In the genomic region with DNA sequence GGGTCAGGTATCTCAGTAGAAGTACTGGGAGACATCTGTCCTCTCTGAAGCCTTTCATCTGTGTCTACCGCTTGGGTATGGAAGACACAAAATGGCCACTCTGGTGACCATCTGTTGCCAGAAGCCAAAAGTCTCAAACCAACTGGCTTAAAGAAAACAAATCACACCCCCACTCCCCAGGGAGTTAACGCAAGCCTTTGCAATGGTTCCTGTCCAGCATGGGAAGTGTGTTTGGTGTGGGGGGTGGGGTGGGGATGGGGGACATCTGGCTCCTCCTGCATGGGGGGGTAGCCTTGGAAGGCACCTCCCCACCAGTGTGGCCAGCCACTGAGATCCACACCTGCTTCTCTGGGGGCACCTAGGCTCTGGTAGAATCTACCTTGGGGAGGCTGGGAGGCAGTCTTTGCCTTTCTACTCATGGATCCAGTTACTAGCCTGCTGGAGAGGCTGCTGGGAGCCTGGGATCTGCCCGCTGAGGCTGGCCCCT, we compare ENCODE assay signal across 9 mouse cellular contexts. TPM values are rescaled to one million over a fixed set of nuclear protein-coding genes. Genes with fewer than 3 reads are reported as not detected.
A peak's percentile ranks its signal among the peaks of the same experiment; 100 is the strongest.
DNase-seq lines count a peak whose midpoint lies in the region; ATAC-seq and TF ChIP-seq lines count a peak whose summit lies in the region.
"Had no signal": no experiment of that assay in that cellular context is flagged by ENCODE, and none has a peak within 500 bp of the region (broad histone marks: within the 10 kb centered on the region; RNA-seq: fewer than 3 reads in every experiment).

No protein-coding gene starts in this region.

- DNase-seq in liver, postnatal 0 days, result no peak
- no peak for DNase-seq in liver, embryonic 11.5 days (ENCODE audit: low spot score)
- DNase-seq in retina, postnatal 1 day, result peak; percentile 83
- no peak for DNase-seq in cerebellum, adult 2 months
- DNase-seq in urinary bladder, postnatal 14 days (ENCODE audit: low spot score), result no peak
- no peak for DNase-seq in spleen, postnatal 14 days (ENCODE audit: low spot score in 2 of 2)
- DNase-seq: liver had no signal

- TF ChIP-seq CTCF in liver, postnatal 0 days (IDR thresholded peaks at IDR 0.05; ENCODE audit: low read depth), result no peak
- TF ChIP-seq CTCF in intestine, postnatal 0 days (IDR thresholded peaks at IDR 0.05; ENCODE audit: low read depth), result no peak
- no peak for TF ChIP-seq CTCF in cerebellum, adult 2 months (IDR thresholded peaks at IDR 0.05; ENCODE audit: borderline replicate concordance, insufficient read depth, low read depth, low read length)

- no peak for TF ChIP-seq POLR2A in cerebellum, adult 2 months (IDR thresholded peaks at IDR 0.05; ENCODE audit: borderline replicate concordance, insufficient read depth, low read length)

- WGBS in liver, postnatal 0 days (ENCODE audit: insufficient replicate concordance), result 62% methylated on average over 3 of the region's 3 CpGs
- WGBS in liver, embryonic 11.5 days, result 42% methylated on average over 3 of the region's 3 CpGs
- 3% methylated on average over 3 of the region's 3 CpGs for WGBS in forebrain, embryonic 13.5 days
- WGBS in intestine, postnatal 0 days, result 46% methylated on average over 3 of the region's 3 CpGs
- 32% methylated on average over 3 of the region's 3 CpGs for WGBS in cerebellum, adult 2 months

- H3K4me1 ChIP-seq in liver, postnatal 0 days (ENCODE audit: insufficient read depth), result peaks cover 80% of the 10 kb centered on the region
- H3K4me1 ChIP-seq in liver, embryonic 11.5 days (replicated peaks; ENCODE audit: control insufficient read depth, insufficient read depth, low read length), result peaks cover 57% of the 10 kb centered on the region
- peaks cover 100% of the 10 kb centered on the region for H3K4me1 ChIP-seq in forebrain, embryonic 13.5 days
- peaks cover 55% of the 10 kb centered on the region for H3K4me1 ChIP-seq in intestine, postnatal 0 days (replicated peaks; ENCODE audit: control insufficient read depth, insufficient read depth, low read length)
- peaks cover 3% of the 10 kb centered on the region; the same call in 1 of the 2 replicates for H3K4me1 ChIP-seq in cerebellum, adult 2 months (ENCODE audit: control insufficient read depth, insufficient read depth, low read length)

- no peak for TF ChIP-seq EP300 in liver, postnatal 0 days (IDR thresholded peaks at IDR 0.05; ENCODE audit: low read depth)

- H3K36me3 ChIP-seq in liver, postnatal 0 days (replicated peaks; ENCODE audit: insufficient read depth, low read length), result peaks cover 6% of the 10 kb centered on the region; the same call in 1 of the 2 replicates
- H3K36me3 ChIP-seq in liver, embryonic 11.5 days (ENCODE audit: control insufficient read depth, insufficient read depth, low read length), result peaks cover 3% of the 10 kb centered on the region; the same call in 1 of the 2 replicates
- peaks cover 34% of the 10 kb centered on the region for H3K36me3 ChIP-seq in forebrain, embryonic 13.5 days (ENCODE audit: poor library complexity, severe bottlenecking)
- peaks cover 9% of the 10 kb centered on the region for H3K36me3 ChIP-seq in intestine, postnatal 0 days (ENCODE audit: control insufficient read depth, insufficient read depth)

- H3K27ac ChIP-seq in liver, postnatal 0 days (ENCODE audit: low read depth), result peak overlapping the region; percentile 18; the same call in 1 of the 2 replicates
- H3K27ac ChIP-seq in liver, embryonic 11.5 days (ENCODE audit: low read depth, low read length), result no peak overlapping the region
- peak overlapping the region; percentile 99 for H3K27ac ChIP-seq in forebrain, embryonic 13.5 days
- H3K27ac ChIP-seq in intestine, postnatal 0 days (ENCODE audit: low read depth, low read length), result no peak overlapping the region; the same call in 1 of the 2 replicates
- no peak overlapping the region for H3K27ac ChIP-seq in cerebellum, adult 2 months (ENCODE audit: insufficient read depth, low read length)

- H3K4me2 ChIP-seq in liver, postnatal 0 days (ENCODE audit: low read depth, low read length), result 0 out of 2 replicates have a peak overlapping the region, but pooled peaks have one; percentile 15
- H3K4me2 ChIP-seq in liver, embryonic 11.5 days, result no peak overlapping the region
- H3K4me2 ChIP-seq in forebrain, embryonic 13.5 days, result peak overlapping the region; percentile 58
- H3K4me2 ChIP-seq in intestine, postnatal 0 days (replicated peaks; ENCODE audit: low read depth), result 0 out of 2 replicates have a peak overlapping the region, but pooled peaks have one; percentile 9

- ATAC-seq in liver, postnatal 0 days, result no peak
- no peak for ATAC-seq in liver, embryonic 11.5 days (replicated peaks; ENCODE audit: low FRiP score)
- no peak; the same call in 1 of the 2 replicates for ATAC-seq in forebrain, embryonic 13.5 days
- no peak for ATAC-seq in intestine, postnatal 0 days

- H3K9ac ChIP-seq in liver, postnatal 0 days (replicated peaks), result no peak overlapping the region
- no peak overlapping the region for H3K9ac ChIP-seq in liver, embryonic 11.5 days (ENCODE audit: low read depth, low read length)
- peak overlapping the region; percentile 62 for H3K9ac ChIP-seq in forebrain, embryonic 13.5 days
- H3K9ac ChIP-seq in intestine, postnatal 0 days (ENCODE audit: low read depth, low read length), result no peak overlapping the region

- no peaks in the 10 kb centered on the region for H3K27me3 ChIP-seq in liver, postnatal 0 days (ENCODE audit: insufficient read depth, low read length)
- H3K27me3 ChIP-seq in liver, embryonic 11.5 days (replicated peaks; ENCODE audit: control insufficient read depth, insufficient read depth, low read length), result no peaks in the 10 kb centered on the region
- no peaks in the 10 kb centered on the region for H3K27me3 ChIP-seq in forebrain, embryonic 13.5 days
- H3K27me3 ChIP-seq in intestine, postnatal 0 days (replicated peaks; ENCODE audit: control insufficient read depth, insufficient read depth, low read length), result no peaks in the 10 kb centered on the region
- no peaks in the 10 kb centered on the region for H3K27me3 ChIP-seq in cerebellum, adult 2 months (ENCODE audit: control insufficient read depth, insufficient read depth, low read length)

- H3K4me3 ChIP-seq in liver, postnatal 0 days (ENCODE audit: low read depth, low read length), result no peak overlapping the region
- H3K4me3 ChIP-seq in liver, embryonic 11.5 days (ENCODE audit: low read depth, low read length), result no peak overlapping the region
- peak overlapping the region; percentile 21; the same call in 1 of the 2 replicates for H3K4me3 ChIP-seq in forebrain, embryonic 13.5 days
- no peak overlapping the region for H3K4me3 ChIP-seq in intestine, postnatal 0 days (ENCODE audit: low read depth, low read length)
- no peak overlapping the region for H3K4me3 ChIP-seq in cerebellum, adult 2 months (replicated peaks; ENCODE audit: insufficient read depth, low read depth, low read length)

- no peaks in the 10 kb centered on the region for H3K9me3 ChIP-seq in liver, postnatal 0 days (ENCODE audit: low read length)
- H3K9me3 ChIP-seq in liver, embryonic 11.5 days (ENCODE audit: control insufficient read depth, low read length), result no peaks in the 10 kb centered on the region
- H3K9me3 ChIP-seq in forebrain, embryonic 13.5 days (replicated peaks), result no peaks in the 10 kb centered on the region
- H3K9me3 ChIP-seq in intestine, postnatal 0 days (ENCODE audit: control insufficient read depth), result no peaks in the 10 kb centered on the region

RNA-seq across cellular contexts. Expression of a gene that starts 29.6 kb away (rescaled TPM):
- 2.0 and 2.1 TPM in 2 replicates for polyA plus RNA-seq in liver, postnatal 0 days (2015; fragmentation: Nextera tagmentation; extraction: Ambion mirVana)
- polyA plus RNA-seq in liver, embryonic 11.5 days (2014; fragmentation: Nextera tagmentation; extraction: Ambion mirVana), result 7.1 and 10.5 TPM in 2 replicates
- 28.1 and 32.8 TPM in 2 replicates for polyA plus RNA-seq in forebrain, embryonic 13.5 days (2015; fragmentation: Nextera tagmentation; extraction: Ambion mirVana)
- 3.6 and 3.7 TPM in 2 replicates for polyA plus RNA-seq in intestine, postnatal 0 days (2015; fragmentation: Nextera tagmentation; extraction: Ambion mirVana)
- polyA plus RNA-seq in cerebellum, adult 2 months (2012; rRNA removed), result 10.5 and 11.6 TPM in 2 replicates

RNA-seq across cellular contexts. Expression of a gene that starts 41.9 kb away (rescaled TPM):
- 7.8 and 8.0 TPM in 2 replicates for polyA plus RNA-seq in liver, postnatal 0 days (2015; fragmentation: Nextera tagmentation; extraction: Ambion mirVana)
- 33.7 TPM in 2 replicates for polyA plus RNA-seq in liver, embryonic 11.5 days (2014; fragmentation: Nextera tagmentation; extraction: Ambion mirVana)
- 16.9 and 22.5 TPM in 2 replicates for polyA plus RNA-seq in forebrain, embryonic 13.5 days (2015; fragmentation: Nextera tagmentation; extraction: Ambion mirVana)
- polyA plus RNA-seq in intestine, postnatal 0 days (2015; fragmentation: Nextera tagmentation; extraction: Ambion mirVana), result 17.4 and 18.3 TPM in 2 replicates
- 43.2 and 44.6 TPM in 2 replicates for polyA plus RNA-seq in cerebellum, adult 2 months (2012; rRNA removed)

Comparison
In these comparisons a context has a peak if more than half of its experiments do, and no peak if none do; other contexts are left out.
1. H3K27ac ChIP-seq: peak in liver, postnatal 0 days (single experiment) and forebrain, embryonic 13.5 days (single experiment); none in liver, embryonic 11.5 days (single experiment), intestine, postnatal 0 days (single experiment) and cerebellum, adult 2 months (single experiment).